Mouse (Mus musculus) bone marrow, adult 2 months (tissue): ENCODE data around the gene Egflam.

ENCODE experiments used
- CTCF ChIP-seq: fragments of 200-500 bp; IDR thresholded peaks from 2 replicates; pipeline ENCODE4 v1.5.1; 2011; ENCODE audit warnings: low read length, control low read depth; ENCODE audit not compliant: control insufficient read depth, insufficient read depth
- POLR2A ChIP-seq: fragments of 200-500 bp; IDR thresholded peaks from 2 replicates; pipeline ENCODE4 v1.6.1; 2011; ENCODE audit warnings: low read depth, mild to moderate bottlenecking, control low read depth, low read length, borderline replicate concordance; ENCODE audit not compliant: control insufficient read depth

- TF ChIP-seq CTCF (no peak), POLR2A (no peak)
Observed at GRCm38 (mm10) chr15:7242161-7242850, 155.9 kb downstream of the Egflam start.
